Mouse (Mus musculus) cerebellum, adult 11 months (tissue): ENCODE data around the gene Il4ra.

Experiments
- DNase-seq: peaks from one replicate; pipeline ENCODE4 v3.0.0; 2022

Il4ra gene

GRCm38 (mm10) chr7:125551766-125552709 is at the start of gene Il4ra:
Gene Il4ra, plus strand, starts transcription at chr7:125552120.
- DNase-seq = peak; percentile 34

- DNase-seq = no peak
Measured at GRCm38 (mm10) chr7:125503374-125504092, 48.4 kb upstream of the Il4ra start.

GRCm38 (mm10) chr7:125504618-125505017 is 47.3 kb upstream of the Il4ra start:
- DNase-seq = no peak

GRCm38 (mm10) chr7:125505568-125505967 is 46.4 kb upstream of the Il4ra start:
- DNase-seq = no peak

- no peak for DNase-seq
Measured at GRCm38 (mm10) chr7:125507279-125507678, 44.6 kb upstream of the Il4ra start.

- no peak for DNase-seq
Measured at GRCm38 (mm10) chr7:125511432-125511831, 40.5 kb upstream of the Il4ra start.

- DNase-seq = no peak
Measured at GRCm38 (mm10) chr7:125511852-125512251, 40.1 kb upstream of the Il4ra start.

GRCm38 (mm10) chr7:125515081-125515853 is 36.7 kb upstream of the Il4ra start:
- no peak for DNase-seq

GRCm38 (mm10) chr7:125516723-125517122 is 35.2 kb upstream of the Il4ra start:
- no peak for DNase-seq

GRCm38 (mm10) chr7:125517470-125517869 is 34.5 kb upstream of the Il4ra start:
- no peak for DNase-seq

- DNase-seq = no peak
Measured at GRCm38 (mm10) chr7:125519715-125520114, 32.2 kb upstream of the Il4ra start.

- DNase-seq = no peak
Measured at GRCm38 (mm10) chr7:125523051-125523450, 28.9 kb upstream of the Il4ra start.

- no peak for DNase-seq
Measured at GRCm38 (mm10) chr7:125527186-125527585, 24.7 kb upstream of the Il4ra start.

GRCm38 (mm10) chr7:125527901-125528580 is 23.9 kb upstream of the Il4ra start:
- DNase-seq = no peak

GRCm38 (mm10) chr7:125539351-125539750 is 12.6 kb upstream of the Il4ra start:
- DNase-seq = no peak

GRCm38 (mm10) chr7:125541026-125541425 is 10.9 kb upstream of the Il4ra start:
- DNase-seq = no peak

GRCm38 (mm10) chr7:125541821-125542220 is 10.1 kb upstream of the Il4ra start:
- no peak for DNase-seq

GRCm38 (mm10) chr7:125542335-125543050 is 9.4 kb upstream of the Il4ra start:
- DNase-seq = no peak

- no peak for DNase-seq
Measured at GRCm38 (mm10) chr7:125543497-125543896, 8.4 kb upstream of the Il4ra start.

GRCm38 (mm10) chr7:125545331-125545730 is 6.6 kb upstream of the Il4ra start:
- DNase-seq = no peak

- DNase-seq = no peak
Measured at GRCm38 (mm10) chr7:125546727-125547126, 5.2 kb upstream of the Il4ra start.

- DNase-seq = no peak
Measured at GRCm38 (mm10) chr7:125549916-125550315, 2.0 kb upstream of the Il4ra start.
